In the genomic region with DNA sequence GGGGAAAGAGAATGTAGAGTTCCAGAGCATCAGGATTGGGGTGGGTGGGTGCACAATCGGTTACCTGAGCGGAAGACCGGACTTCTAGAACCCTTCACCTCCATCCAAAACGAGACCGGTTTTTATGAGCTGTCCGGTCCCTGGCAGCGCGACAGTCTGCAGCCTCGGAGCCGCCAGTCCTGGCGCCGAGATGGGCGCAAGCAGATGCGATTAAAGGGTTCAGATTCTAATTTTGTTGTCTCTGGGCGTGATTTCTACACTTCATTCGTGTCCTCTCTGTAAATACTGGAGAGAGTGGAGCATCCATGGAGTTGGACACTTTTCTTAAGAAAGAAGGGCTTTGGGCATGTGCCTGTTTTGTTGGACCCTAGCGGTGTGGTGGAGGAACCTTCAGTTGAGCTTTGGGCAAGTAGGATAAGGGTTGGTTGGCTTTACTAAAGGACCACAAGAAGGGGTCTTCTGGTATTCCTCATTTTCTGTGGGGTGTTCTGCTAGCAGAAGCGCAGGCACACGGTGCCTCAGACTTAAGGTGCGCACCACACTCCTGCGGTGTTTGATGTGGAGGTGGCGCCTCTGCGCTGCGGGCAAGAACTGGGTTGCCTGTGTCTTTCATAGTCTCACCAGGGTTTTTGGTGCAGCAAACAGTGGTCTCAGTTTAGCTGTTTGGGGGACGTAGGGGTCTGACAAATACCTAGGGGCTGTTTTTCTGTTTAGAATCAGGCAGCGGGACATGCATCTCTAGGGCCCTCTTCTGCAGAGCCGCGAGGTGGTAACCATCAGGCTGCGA, we compare ENCODE assay signal across 8 mouse cellular contexts. TPM values are rescaled to one million over a fixed set of nuclear protein-coding genes. Genes with fewer than 3 reads are reported as not detected.
A peak's percentile ranks its signal among the peaks of the same experiment; 100 is the strongest.
DNase-seq lines count a peak whose midpoint lies in the region; ATAC-seq lines count a peak whose summit lies in the region.

No protein-coding gene starts in this region.

- no peak overlapping the region for H3K27ac ChIP-seq in embryonic facial prominence, embryonic 14.5 days (replicated peaks; ENCODE audit: low read depth, low read length)
- no peak overlapping the region for H3K27ac ChIP-seq in neural tube, embryonic 11.5 days (ENCODE audit: low read depth, low read length)

- H3K27me3 ChIP-seq in embryonic facial prominence, embryonic 14.5 days (replicated peaks; ENCODE audit: control insufficient read depth, insufficient read depth, low read length) = peaks cover 47% of the 10 kb centered on the region
- peaks cover 25% of the 10 kb centered on the region for H3K27me3 ChIP-seq in neural tube, embryonic 11.5 days (ENCODE audit: control insufficient read depth, insufficient read depth, low read length)

- no peaks in the 10 kb centered on the region for H3K9me3 ChIP-seq in embryonic facial prominence, embryonic 14.5 days (ENCODE audit: control insufficient read depth, low read length)
- H3K9me3 ChIP-seq in neural tube, embryonic 11.5 days (ENCODE audit: control insufficient read depth, low read length) = no peaks in the 10 kb centered on the region

- peak overlapping the region; percentile 59; the same call in 1 of the 2 replicates for H3K9ac ChIP-seq in embryonic facial prominence, embryonic 14.5 days (ENCODE audit: low read depth, low read length)
- 0 out of 2 replicates have a peak overlapping the region, but pooled peaks have one; percentile 67 for H3K9ac ChIP-seq in neural tube, embryonic 11.5 days (ENCODE audit: low read length)

- H3K4me2 ChIP-seq in embryonic facial prominence, embryonic 14.5 days (ENCODE audit: low read depth, low read length) = peak overlapping the region; percentile 96
- H3K4me2 ChIP-seq in neural tube, embryonic 11.5 days (ENCODE audit: low read depth) = peak overlapping the region; percentile 94

- peak; percentile 20 for DNase-seq in adrenal gland, postnatal 10 days
- DNase-seq in adrenal gland, adult 2 months = no peak
- peak; percentile 25 for DNase-seq in ES-CJ7 (ENCODE audit: low read depth, low spot score)
- no peak for DNase-seq in embryonic facial prominence, embryonic 14.5 days (ENCODE audit: low spot score)
- peak; percentile 10 for DNase-seq in layer of hippocampus, adult 9-11 months
- peak; percentile 45 for DNase-seq in neural tube, embryonic 11.5 days (ENCODE audit: low spot score)
- no peak for DNase-seq in yolk sac, embryonic 10.5 days (ENCODE audit: low spot score)
- DNase-seq in gastrocnemius, postnatal 36 days = no peak

- ATAC-seq in embryonic facial prominence, embryonic 14.5 days (ENCODE audit: low read depth) = no peak
- no peak for ATAC-seq in neural tube, embryonic 11.5 days (ENCODE audit: insufficient read depth, low FRiP score, low TSS enrichment)

- peak overlapping the region; percentile 55 for H3K4me3 ChIP-seq in embryonic facial prominence, embryonic 14.5 days (ENCODE audit: low read depth, low read length)
- H3K4me3 ChIP-seq in neural tube, embryonic 11.5 days (ENCODE audit: low read depth, low read length) = peak overlapping the region; percentile 57

- intact Hi-C loops in gastrocnemius, postnatal 36 days (cut with DNase I) = no loop called here

- 2% methylated on average over 29 of the region's 29 CpGs for WGBS in embryonic facial prominence, embryonic 14.5 days
- WGBS in neural tube, embryonic 11.5 days = 1% methylated on average over 29 of the region's 29 CpGs

- H3K36me3 ChIP-seq in embryonic facial prominence, embryonic 14.5 days (ENCODE audit: control insufficient read depth, insufficient read depth, low read length) = no peaks in the 10 kb centered on the region
- H3K36me3 ChIP-seq in neural tube, embryonic 11.5 days (ENCODE audit: control insufficient read depth, insufficient read depth, low read length) = no peaks in the 10 kb centered on the region

- H3K4me1 ChIP-seq in embryonic facial prominence, embryonic 14.5 days (ENCODE audit: control insufficient read depth, insufficient read depth, low read length) = no peaks in the 10 kb centered on the region
- H3K4me1 ChIP-seq in neural tube, embryonic 11.5 days (ENCODE audit: control insufficient read depth, insufficient read depth, low read length) = 0 out of 2 replicates have a peak, but pooled peaks cover 3% of the 10 kb centered on the region

RNA-seq across cellular contexts. Expression of a gene that starts 0.6 kb away (rescaled TPM):
- total RNA-seq in adrenal gland, postnatal 10 days (2021) = not detected
- not detected for total RNA-seq in adrenal gland, adult 2 months (2021)
- not detected in 2 replicates for polyA plus RNA-seq in adrenal gland, adult 2 months (2012; rRNA removed)
- polyA plus RNA-seq in embryonic facial prominence, embryonic 14.5 days (2014; fragmentation: Nextera tagmentation; extraction: Ambion mirVana) = not detected in 2 replicates
- polyA plus RNA-seq in neural tube, embryonic 11.5 days (2014; fragmentation: Nextera tagmentation; extraction: Ambion mirVana) = not detected in 2 replicates
- not detected for total RNA-seq in gastrocnemius, postnatal 36 days (2021)

RNA-seq across cellular contexts. Expression of a gene that starts 2.6 kb away (rescaled TPM):
- 1 to 10 TPM; 1.7 to 2.3 TPM for total RNA-seq in adrenal gland, postnatal 10 days (2021)
- total RNA-seq in adrenal gland, adult 2 months (2021) = 1 to 10 TPM in 1 of 2 experiments, under 1 TPM in 1; 0.43 to 1.7 TPM
- 0.36 and 1.6 TPM in 2 replicates for polyA plus RNA-seq in adrenal gland, adult 2 months (2012; rRNA removed)
- 6.9 and 7.4 TPM in 2 replicates for polyA plus RNA-seq in embryonic facial prominence, embryonic 14.5 days (2014; fragmentation: Nextera tagmentation; extraction: Ambion mirVana)
- 6.5 and 7.2 TPM in 2 replicates for polyA plus RNA-seq in neural tube, embryonic 11.5 days (2014; fragmentation: Nextera tagmentation; extraction: Ambion mirVana)
- total RNA-seq in gastrocnemius, postnatal 36 days (2021) = not detected

Comparison
In these comparisons a context has a peak if more than half of its experiments do, and no peak if none do; other contexts are left out.
1. DNase-seq: peak in adrenal gland, postnatal 10 days (single experiment), ES-CJ7 (single experiment), layer of hippocampus, adult 9-11 months (single experiment) and neural tube, embryonic 11.5 days (single experiment); none in adrenal gland, adult 2 months (single experiment), embryonic facial prominence, embryonic 14.5 days (single experiment), yolk sac, embryonic 10.5 days (single experiment) and gastrocnemius, postnatal 36 days (0 of 2).